Mouse (Mus musculus) myocyte (in vitro differentiated cells): ENCODE data around the gene Dpyd.

ENCODE experiments used
- E2F4 ChIP-seq: IDR thresholded peaks from one replicate; pipeline ENCODE4 v1.6.1; 2011; ENCODE audit warnings: mild to moderate bottlenecking, control low read depth, moderate library complexity; ENCODE audit not compliant: insufficient read depth
- POLR2A ChIP-seq: IDR thresholded peaks from one replicate; pipeline ENCODE4 v1.6.1; 2011; ENCODE audit warnings: low read depth, mild to moderate bottlenecking, control low read depth, moderate library complexity; ENCODE audit not compliant: insufficient read length
- SRF ChIP-seq: IDR thresholded peaks from one replicate; pipeline ENCODE4 v1.6.1; 2011; ENCODE audit warnings: low read depth; ENCODE audit not compliant: control insufficient read depth, insufficient read length
- TCF12 ChIP-seq: IDR thresholded peaks from one replicate; pipeline ENCODE4 v1.6.1; 2011; ENCODE audit warnings: mild to moderate bottlenecking, control low read depth; ENCODE audit not compliant: poor library complexity, insufficient read depth, severe bottlenecking

GRCm38 (mm10) chr3:119143034-119143433 is 581.1 kb downstream of the Dpyd start:
- no peak for TF ChIP-seq POLR2A
- TF ChIP-seq SRF: no peak
- TF ChIP-seq TCF12: peak; percentile 60
- no peak for TF ChIP-seq E2F4
